Mouse (Mus musculus): ENCODE data around the gene Col5a2. TPM values are rescaled to one million over a fixed set of nuclear protein-coding genes. Genes with fewer than 3 reads are reported as not detected.

Gene Col5a2
- polyA plus RNA-seq, 1 experiment from 2014 or later, result 90.8 TPM

Other genes starting within 250 kb of the Col5a2 start
- 1,189 and 1,192 TPM in 2 replicates for gene Col3a1, start 191.7 kb downstream of the Col5a2 start, polyA plus RNA-seq (2016; fragmentation: Nextera tagmentation; extraction: Ambion mirVana)

All from embryonic facial prominence, embryonic 12.5 days (tissue).